Mouse (Mus musculus) kidney, postnatal 4 days (tissue): Measurements from ENCODE around the gene Rnf144a.
A peak's percentile ranks its signal among the peaks of the same experiment; 100 is the strongest.

ENCODE experiments used
- DNase-seq, 2 experiments: peaks; one replicate each; pipeline ENCODE4 v3.0.0; 2021; ENCODE audit warnings: mixed read lengths in 2 of 2

Gene Rnf144a

DNA sequence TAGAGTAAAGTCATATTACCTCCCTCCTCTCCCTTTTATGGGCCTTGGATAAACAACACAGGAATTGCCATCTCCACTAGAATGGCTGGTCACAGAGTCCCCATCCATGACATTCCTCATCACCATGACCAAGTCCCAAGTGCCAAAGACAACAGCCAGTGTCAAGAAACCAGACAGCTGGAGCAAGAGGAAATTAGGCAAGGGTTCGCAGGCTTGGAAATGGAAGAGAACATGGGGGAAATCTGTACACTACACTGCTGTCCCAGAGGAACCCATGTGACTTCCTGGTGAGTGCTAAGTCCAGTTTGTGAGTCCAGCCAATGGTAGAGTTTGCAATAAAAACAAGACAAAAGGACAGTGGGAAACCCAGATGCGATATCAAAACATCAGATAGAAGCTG lies 47.7 kb downstream of the Rnf144a start:
- no peak for DNase-seq

- no peak for DNase-seq
These were observed 48.7 kb downstream of the Rnf144a start for GRCm38 (mm10) chr12:26366372-26366771.

GRCm38 (mm10) chr12:26365531-26366315 lies 49.3 kb downstream of the Rnf144a start:
- DNase-seq: no peak

DNA sequence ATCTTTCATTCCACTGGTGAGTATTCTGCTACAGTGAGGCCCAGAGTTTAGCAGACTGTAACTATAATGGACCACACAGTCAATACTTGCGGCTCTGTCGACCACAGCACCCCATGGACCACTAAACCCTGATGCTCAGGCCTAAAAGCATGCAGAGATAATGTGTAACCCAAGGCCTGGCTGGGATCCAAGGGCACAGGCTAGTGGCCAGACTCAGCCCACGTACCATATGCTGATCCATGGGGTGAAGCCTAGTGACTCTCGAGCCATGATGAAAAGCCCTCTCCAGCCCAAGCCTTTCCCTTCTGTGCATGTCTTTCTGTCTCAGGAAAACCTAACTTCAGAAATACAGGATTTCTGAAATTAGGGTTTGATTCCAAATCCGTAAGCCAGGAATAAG lies 50.2 kb downstream of the Rnf144a start:
- DNase-seq: peak; percentile 65 to 77

- DNase-seq: peak in 1 of 2 experiments; percentile 25
These were observed 54.0 kb downstream of the Rnf144a start for GRCm38 (mm10) chr12:26360946-26361523.

DNA sequence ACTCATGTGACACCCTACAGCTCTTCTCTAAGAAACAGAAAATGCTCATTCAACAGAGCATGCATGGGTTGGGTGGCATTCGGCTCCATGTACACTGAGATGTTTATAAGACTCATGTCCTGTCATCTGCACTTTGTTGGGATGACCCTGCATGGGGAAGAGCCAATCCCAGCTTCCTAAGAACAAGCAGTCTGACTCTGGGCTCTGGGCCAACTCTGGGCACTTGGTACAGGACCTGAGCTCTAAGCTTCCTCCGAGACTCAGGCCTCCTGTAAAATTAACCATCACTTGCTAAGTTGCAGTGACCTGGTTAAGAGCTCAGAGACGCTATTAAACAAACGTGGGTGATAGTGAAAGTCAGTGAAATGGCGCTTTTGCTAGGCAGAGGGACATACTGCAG lies 55.2 kb downstream of the Rnf144a start:
- DNase-seq: peak; percentile 60 to 71

DNA sequence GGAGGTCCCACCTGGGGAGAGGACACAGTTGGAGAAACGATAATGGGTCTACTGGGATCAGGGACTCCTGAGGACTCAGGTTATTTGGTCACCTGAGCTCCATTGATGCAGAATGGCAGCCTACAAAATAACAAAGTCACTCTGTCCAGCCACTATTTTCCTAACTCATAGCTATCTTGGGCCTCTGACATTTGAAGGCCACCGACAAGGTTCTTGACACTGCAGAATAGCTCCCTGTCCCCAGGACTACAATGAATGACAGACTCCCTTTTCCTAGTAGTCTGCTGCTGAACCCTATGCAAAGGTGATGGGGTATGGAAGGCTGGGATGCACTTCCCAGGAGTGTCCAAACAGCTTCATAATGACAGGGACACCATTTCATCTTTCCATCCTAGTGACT lies 55.8 kb downstream of the Rnf144a start:
- no peak for DNase-seq

DNA sequence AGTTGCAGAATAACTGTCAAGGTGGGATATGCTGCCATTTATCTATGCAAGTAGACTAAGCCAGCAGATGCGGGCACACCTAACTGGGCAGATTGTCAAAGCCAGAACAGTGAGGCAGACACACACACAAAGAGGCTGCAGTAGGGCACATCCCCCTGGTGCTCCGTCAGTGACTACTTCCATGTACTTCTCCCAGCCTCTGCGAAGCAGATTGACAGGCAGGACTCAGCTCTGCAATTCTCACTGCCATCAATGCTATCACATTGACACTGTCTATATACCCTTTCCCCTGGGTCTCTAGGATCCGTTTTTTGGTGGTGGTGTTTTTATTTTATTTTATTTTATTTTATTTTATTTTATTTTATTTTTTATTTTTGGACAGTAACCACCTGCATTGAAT lies 57.8 kb downstream of the Rnf144a start:
- no peak for DNase-seq

DNA sequence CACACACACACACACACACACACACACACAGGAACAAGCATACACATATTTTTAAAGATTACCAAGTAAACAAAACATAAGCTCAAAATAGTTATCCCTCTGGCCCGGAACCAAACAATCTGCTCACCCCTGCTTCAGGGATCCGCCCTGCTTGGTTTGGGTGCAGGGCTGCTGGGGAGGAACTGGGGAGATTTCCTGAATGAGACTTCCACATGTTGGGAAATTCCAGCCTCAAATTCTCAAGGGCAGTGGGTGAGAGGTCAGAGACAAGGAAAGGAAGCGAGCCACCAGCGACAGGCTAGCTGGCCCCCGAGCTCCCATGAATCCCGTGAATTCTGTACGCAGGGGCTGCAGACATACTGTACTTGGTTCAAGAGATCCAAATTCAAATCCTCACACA lies 58.9 kb downstream of the Rnf144a start:
- DNase-seq: peak; percentile 52 to 70

DNA sequence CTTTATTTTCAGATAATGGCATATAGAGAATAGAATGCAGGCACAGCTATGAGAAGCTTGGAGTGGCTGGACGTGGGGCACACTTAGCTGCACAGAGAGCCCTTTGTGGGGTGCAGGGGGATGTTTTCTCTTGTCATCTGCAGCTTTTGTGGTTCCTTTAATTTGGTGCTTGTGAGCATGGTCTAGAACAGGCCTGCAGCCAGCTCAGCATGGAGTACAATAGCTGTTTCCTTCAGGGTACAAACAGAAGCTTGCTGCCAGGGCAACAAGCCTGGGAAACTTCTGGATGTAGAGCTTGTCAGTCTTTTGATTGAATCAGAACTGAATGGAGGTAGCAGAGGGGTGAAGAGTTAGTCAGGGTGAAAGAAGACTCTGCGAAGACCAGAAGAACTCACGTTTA lies 63.7 kb downstream of the Rnf144a start:
- DNase-seq: no peak

- DNase-seq: no peak
These were observed 70.6 kb downstream of the Rnf144a start for GRCm38 (mm10) chr12:26344408-26344807.

DNA sequence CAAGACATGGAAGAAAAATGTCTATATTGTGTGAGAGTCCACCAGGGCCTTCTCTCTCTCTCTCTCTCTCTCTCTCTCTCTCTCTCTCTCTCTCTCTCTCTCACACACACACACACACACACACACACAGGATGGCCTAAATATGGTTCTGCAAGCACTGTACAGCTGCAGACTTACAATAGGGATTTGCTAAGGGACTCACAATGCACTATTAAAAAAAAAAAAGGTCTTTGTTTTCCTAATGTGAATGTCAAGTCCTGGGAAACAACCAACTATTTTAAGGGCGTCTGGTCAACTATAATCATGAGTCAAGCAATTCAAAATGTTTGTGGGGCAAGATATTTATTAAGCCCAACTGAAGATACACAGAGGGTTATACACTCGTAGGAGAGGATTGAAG lies 71.9 kb downstream of the Rnf144a start:
- no peak for DNase-seq

DNA sequence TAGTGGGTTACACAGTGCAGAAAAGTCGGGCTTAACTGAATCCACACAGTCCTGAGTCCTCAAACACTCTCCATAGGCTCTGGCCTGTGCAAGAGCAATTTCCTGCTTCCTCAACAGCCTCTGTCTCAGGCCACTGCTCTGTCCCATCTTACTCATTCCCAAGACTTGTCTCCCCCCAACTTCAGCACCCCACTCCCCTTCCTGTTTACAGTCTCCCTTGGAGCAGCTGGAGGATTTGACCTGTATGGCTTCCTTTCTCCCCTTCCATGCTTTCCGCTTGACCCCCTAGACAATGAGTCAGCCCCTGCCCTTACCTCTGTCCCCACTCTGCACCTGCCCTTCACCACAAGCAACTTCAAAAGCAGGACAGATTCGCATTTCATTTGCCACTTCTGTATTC lies 72.4 kb downstream of the Rnf144a start:
- DNase-seq: peak; percentile 14 to 22

DNA sequence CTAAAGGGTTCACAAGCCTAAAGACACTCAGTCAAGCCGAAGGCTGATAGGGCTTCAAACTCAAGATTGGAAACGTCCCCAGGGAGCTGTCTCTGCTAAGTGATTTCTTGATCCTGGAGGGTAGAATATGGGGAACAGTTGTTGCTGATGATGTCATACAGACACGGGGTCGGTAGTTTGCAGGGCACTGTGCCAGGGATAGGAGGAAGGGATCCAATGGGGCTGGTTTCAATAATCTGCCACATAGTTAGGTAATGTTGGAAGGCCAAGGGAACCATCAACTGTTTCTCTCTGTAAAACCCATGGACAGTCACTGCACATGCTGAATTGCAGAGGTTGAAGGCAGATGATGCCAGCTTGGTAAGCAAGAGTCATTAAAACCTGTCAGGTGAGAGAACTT lies 73.0 kb downstream of the Rnf144a start:
- DNase-seq: no peak

DNA sequence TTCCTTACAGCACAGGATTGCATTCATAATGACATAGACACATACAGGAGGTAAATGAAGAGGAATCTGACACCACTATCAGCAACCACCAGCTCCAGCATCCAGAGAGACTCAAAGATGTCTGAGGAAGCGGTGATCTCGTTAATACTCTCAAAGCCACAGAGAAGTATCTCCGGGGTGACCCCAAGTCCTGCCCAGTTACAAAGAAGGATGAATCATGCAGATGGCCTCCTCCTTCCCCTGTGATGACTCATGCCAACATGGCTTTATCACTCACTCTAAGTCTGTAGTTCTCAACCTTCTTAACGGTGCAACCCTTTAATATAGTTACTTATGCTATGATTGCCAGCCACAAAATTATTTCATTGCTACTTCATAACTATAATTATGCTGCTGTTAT lies 74.4 kb downstream of the Rnf144a start:
- no peak for DNase-seq

DNA sequence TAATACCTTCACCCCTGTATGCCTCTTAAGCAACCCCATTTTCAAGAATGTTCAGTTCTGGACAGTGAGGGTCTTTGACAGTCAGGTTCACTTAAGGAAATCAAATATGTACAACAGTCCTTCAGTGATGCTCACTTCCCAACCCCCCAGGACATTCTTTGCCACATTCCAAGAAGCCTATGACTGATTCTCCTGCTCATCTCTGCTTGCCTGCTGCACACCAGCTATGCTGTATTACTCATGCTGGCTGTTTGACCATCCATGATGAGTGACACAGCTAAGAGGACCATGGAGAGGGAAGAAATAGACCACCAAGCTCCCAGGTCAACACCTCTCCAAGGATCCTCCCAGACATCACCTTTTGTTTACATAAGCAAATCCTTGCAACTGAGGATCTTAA lies 75.2 kb downstream of the Rnf144a start:
- DNase-seq: no peak

DNA sequence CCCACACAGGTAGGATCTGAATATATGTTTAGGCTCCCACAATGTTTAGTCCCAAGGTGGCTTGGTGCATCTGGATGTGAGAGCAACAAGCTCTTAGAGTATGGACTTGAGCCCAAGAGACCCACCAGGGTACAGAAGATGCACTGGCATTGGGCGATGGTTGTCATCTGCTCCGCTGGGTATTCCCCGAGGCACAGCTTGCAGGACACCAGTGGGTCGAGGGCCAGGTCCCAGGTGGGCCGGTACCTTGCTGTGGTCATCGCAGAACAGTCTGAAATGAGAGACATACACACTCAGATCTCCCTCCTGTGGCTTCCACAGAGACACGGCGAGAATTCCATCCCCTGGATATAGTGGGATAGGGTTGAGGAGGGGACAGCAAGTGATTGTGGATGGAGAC lies 75.9 kb downstream of the Rnf144a start:
- no peak for DNase-seq

GRCm38 (mm10) chr12:26333678-26334077 lies 81.4 kb downstream of the Rnf144a start:
- no peak for DNase-seq

DNA sequence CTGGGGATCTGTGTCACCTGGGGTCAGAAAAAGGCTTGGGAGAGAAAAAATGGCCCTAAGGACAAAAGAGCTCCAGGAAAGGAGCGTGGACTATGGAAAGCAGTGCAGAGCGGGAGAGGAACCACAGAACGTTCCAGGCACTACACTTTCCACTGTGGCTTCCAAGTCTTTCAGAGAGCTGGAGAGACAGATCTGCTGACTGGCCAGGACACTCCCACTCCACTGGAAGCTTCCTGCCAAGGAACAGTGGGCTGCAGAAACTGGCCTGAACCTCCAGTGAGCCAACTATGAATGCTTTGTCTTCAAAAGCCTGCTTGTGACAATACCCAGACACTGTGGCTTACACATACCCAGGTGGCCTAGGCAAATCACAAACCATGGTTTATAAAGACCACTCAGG lies 84.0 kb downstream of the Rnf144a start:
- DNase-seq: peak; percentile 38 to 56

- no peak for DNase-seq
These were observed 85.3 kb downstream of the Rnf144a start for GRCm38 (mm10) chr12:26329756-26330155.

- no peak for DNase-seq
These were observed 85.9 kb downstream of the Rnf144a start for GRCm38 (mm10) chr12:26329031-26329675.

DNA sequence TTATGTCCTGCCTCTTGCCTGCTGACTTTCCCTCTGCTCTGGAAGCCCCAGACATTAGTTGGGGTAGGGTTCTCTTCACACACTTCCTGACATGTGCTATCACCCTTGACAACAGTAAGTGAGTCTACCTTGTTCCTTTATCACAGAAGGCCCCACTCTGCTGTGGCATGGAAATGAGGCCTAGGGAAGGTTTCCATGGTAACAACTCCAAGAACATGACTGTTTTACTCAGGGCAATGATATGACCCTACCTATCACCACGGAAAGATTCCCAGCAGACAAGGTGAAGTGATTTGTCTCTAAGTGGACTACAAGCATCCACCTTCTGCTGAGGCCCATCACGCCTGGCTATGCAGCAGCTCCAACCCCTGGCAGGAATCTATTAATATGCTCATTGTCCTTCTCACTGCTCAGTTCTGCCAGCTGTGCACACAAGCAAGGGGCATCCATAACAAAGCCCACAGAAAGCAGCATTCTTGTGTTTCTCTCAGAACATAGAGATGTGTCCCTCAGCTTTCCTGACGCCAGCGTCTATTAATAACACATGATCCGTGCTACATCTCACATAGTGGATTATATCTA lies 91.2 kb downstream of the Rnf144a start:
- DNase-seq: no peak

GRCm38 (mm10) chr12:26316261-26316660 lies 98.8 kb downstream of the Rnf144a start:
- no peak for DNase-seq

DNA sequence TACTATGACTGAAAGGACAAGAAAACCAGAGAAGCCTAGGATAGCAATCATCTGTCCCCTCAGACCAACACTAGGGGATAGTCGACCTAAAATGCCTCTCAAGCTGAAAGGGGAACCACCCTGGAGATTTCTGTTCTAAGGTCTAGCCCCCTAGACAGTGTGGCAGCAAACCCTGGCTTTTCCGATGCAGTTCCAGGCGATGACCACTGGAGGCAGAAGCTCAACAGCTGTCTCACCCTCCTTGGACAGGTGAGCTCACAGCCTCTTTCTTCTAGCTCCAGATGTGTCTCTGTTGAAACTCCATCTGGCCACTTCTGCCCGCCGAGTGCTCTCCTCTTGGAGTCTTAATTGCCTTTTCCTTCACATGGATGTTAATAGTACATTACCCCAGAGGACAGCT lies 100.1 kb downstream of the Rnf144a start:
- peak; percentile 65 to 67 for DNase-seq
